Mouse (Mus musculus): Measurements from ENCODE around the gene Stab1. TPM values are rescaled to one million over a fixed set of nuclear protein-coding genes. Genes with fewer than 3 reads are reported as not detected.

Gene Stab1
- polyA plus RNA-seq, 1 experiment from 2014 or later, result 21.8 TPM

GRCm38 (mm10) chr14:31138897-31139429 is 29.5 kb downstream of the Stab1 start:
- ATAC-seq (no peak), DNase-seq (ENCODE audit: low spot score) (no peak)
- no peaks in the 10 kb centered on the region for H3K9me3 ChIP-seq (replicated peaks; ENCODE audit: control insufficient read depth, low read length)
- no peak overlapping the region for H3K9ac ChIP-seq (ENCODE audit: low read length)
- H3K36me3 ChIP-seq (ENCODE audit: control insufficient read depth, insufficient read depth, low read length), result peaks cover 72% of the 10 kb centered on the region
- H3K27me3 ChIP-seq (replicated peaks; ENCODE audit: control insufficient read depth, insufficient read depth, low read length), result no peaks in the 10 kb centered on the region
- H3K4me2 ChIP-seq (ENCODE audit: low read length), result no peak overlapping the region
- no peak overlapping the region for H3K27ac ChIP-seq (ENCODE audit: low read depth, low read length)
- no peak overlapping the region for H3K4me3 ChIP-seq (ENCODE audit: low read depth, low read length)
- H3K4me1 ChIP-seq (ENCODE audit: control insufficient read depth, insufficient read depth, low read length), result peaks cover 4% of the 10 kb centered on the region; the same call in 1 of the 2 replicates
- WGBS, result 94% methylated on average over 9 of the region's 9 CpGs

GRCm38 (mm10) chr14:31138219-31138896 is 30.1 kb downstream of the Stab1 start:
- peaks cover 6% of the 10 kb centered on the region for H3K4me1 ChIP-seq (ENCODE audit: control insufficient read depth, insufficient read depth, low read length)
- no peaks in the 10 kb centered on the region for H3K9me3 ChIP-seq (replicated peaks; ENCODE audit: control insufficient read depth, low read length)
- H3K27me3 ChIP-seq (replicated peaks; ENCODE audit: control insufficient read depth, insufficient read depth, low read length), result no peaks in the 10 kb centered on the region
- H3K9ac ChIP-seq (ENCODE audit: low read length), result no peak overlapping the region
- no peak overlapping the region for H3K4me3 ChIP-seq (ENCODE audit: low read depth, low read length)
- ATAC-seq, result no peak
- H3K4me2 ChIP-seq (ENCODE audit: low read length), result no peak overlapping the region
- H3K27ac ChIP-seq (ENCODE audit: low read depth, low read length), result no peak overlapping the region
- WGBS, result 90% methylated on average over 28 of the region's 35 CpGs
- H3K36me3 ChIP-seq (ENCODE audit: control insufficient read depth, insufficient read depth, low read length), result peaks cover 72% of the 10 kb centered on the region
- DNase-seq (ENCODE audit: low spot score), result no peak

GRCm38 (mm10) chr14:31137791-31138190 is 30.6 kb downstream of the Stab1 start:
- Histone ChIP-seq H3K4me2 (ENCODE audit: low read length) (no peak overlapping the region), H3K9ac (ENCODE audit: low read length) (no peak overlapping the region), H3K9me3 (replicated peaks; ENCODE audit: control insufficient read depth, low read length) (no peaks in the 10 kb centered on the region), H3K36me3 (ENCODE audit: control insufficient read depth, insufficient read depth, low read length) (peaks cover 72% of the 10 kb centered on the region), H3K27ac (ENCODE audit: low read depth, low read length) (no peak overlapping the region), H3K27me3 (replicated peaks; ENCODE audit: control insufficient read depth, insufficient read depth, low read length) (no peaks in the 10 kb centered on the region), H3K4me3 (ENCODE audit: low read depth, low read length) (no peak overlapping the region), H3K4me1 (ENCODE audit: control insufficient read depth, insufficient read depth, low read length) (peaks cover 11% of the 10 kb centered on the region)
- 88% methylated on average over 11 of the region's 11 CpGs for WGBS
- DNase-seq (ENCODE audit: low spot score) (peak; percentile 4), ATAC-seq (no peak)

GRCm38 (mm10) chr14:31137281-31137595 is 31.2 kb downstream of the Stab1 start:
- H3K9me3 ChIP-seq (replicated peaks; ENCODE audit: control insufficient read depth, low read length), result no peaks in the 10 kb centered on the region
- DNase-seq (ENCODE audit: low spot score), result no peak
- no peak overlapping the region for H3K4me2 ChIP-seq (ENCODE audit: low read length)
- H3K4me1 ChIP-seq (ENCODE audit: control insufficient read depth, insufficient read depth, low read length), result peaks cover 17% of the 10 kb centered on the region
- no peak overlapping the region for H3K4me3 ChIP-seq (ENCODE audit: low read depth, low read length)
- H3K9ac ChIP-seq (ENCODE audit: low read length), result no peak overlapping the region
- no peak for ATAC-seq
- 89% methylated on average over 10 of the region's 10 CpGs for WGBS
- no peak overlapping the region for H3K27ac ChIP-seq (ENCODE audit: low read depth, low read length)
- peaks cover 72% of the 10 kb centered on the region for H3K36me3 ChIP-seq (ENCODE audit: control insufficient read depth, insufficient read depth, low read length)
- H3K27me3 ChIP-seq (replicated peaks; ENCODE audit: control insufficient read depth, insufficient read depth, low read length), result no peaks in the 10 kb centered on the region

- ATAC-seq (no peak), DNase-seq (ENCODE audit: low spot score) (no peak)
- 87% methylated on average over 26 of the region's 26 CpGs for WGBS
- no peak overlapping the region for H3K9ac ChIP-seq (ENCODE audit: low read length)
- H3K4me2 ChIP-seq (ENCODE audit: low read length), result no peak overlapping the region
- H3K4me1 ChIP-seq (ENCODE audit: control insufficient read depth, insufficient read depth, low read length), result peaks cover 23% of the 10 kb centered on the region
- no peaks in the 10 kb centered on the region for H3K27me3 ChIP-seq (replicated peaks; ENCODE audit: control insufficient read depth, insufficient read depth, low read length)
- no peak overlapping the region for H3K4me3 ChIP-seq (ENCODE audit: low read depth, low read length)
- H3K36me3 ChIP-seq (ENCODE audit: control insufficient read depth, insufficient read depth, low read length), result peaks cover 68% of the 10 kb centered on the region
- H3K27ac ChIP-seq (ENCODE audit: low read depth, low read length), result no peak overlapping the region
- H3K9me3 ChIP-seq (replicated peaks; ENCODE audit: control insufficient read depth, low read length), result no peaks in the 10 kb centered on the region
Measured at GRCm38 (mm10) chr14:31136411-31137280, 31.8 kb downstream of the Stab1 start.

- H3K36me3 ChIP-seq (ENCODE audit: control insufficient read depth, insufficient read depth, low read length), result peaks cover 59% of the 10 kb centered on the region
- DNase-seq (ENCODE audit: low spot score), result no peak
- H3K4me3 ChIP-seq (ENCODE audit: low read depth, low read length), result no peak overlapping the region
Measured at GRCm38 (mm10) chr14:31135495-31136410, 32.7 kb downstream of the Stab1 start.

GRCm38 (mm10) chr14:31134015-31135000 is 34.1 kb downstream of the Stab1 start:
- ATAC-seq, result peak; percentile 10; the same call in 1 of the 2 replicates
- peaks cover 31% of the 10 kb centered on the region for H3K4me1 ChIP-seq (ENCODE audit: control insufficient read depth, insufficient read depth, low read length)
- peak overlapping the region; percentile 45 for H3K27ac ChIP-seq (ENCODE audit: low read depth, low read length)
- H3K9me3 ChIP-seq (replicated peaks; ENCODE audit: control insufficient read depth, low read length), result no peaks in the 10 kb centered on the region
- H3K9ac ChIP-seq (ENCODE audit: low read length), result no peak overlapping the region
- H3K4me3 ChIP-seq (ENCODE audit: low read depth, low read length), result no peak overlapping the region
- 70% methylated on average over 25 of the region's 25 CpGs for WGBS
- peak overlapping the region; percentile 68; the same call in 1 of the 2 replicates for H3K4me2 ChIP-seq (ENCODE audit: low read length)
- H3K27me3 ChIP-seq (replicated peaks; ENCODE audit: control insufficient read depth, insufficient read depth, low read length), result no peaks in the 10 kb centered on the region
- peak; percentile 84 for DNase-seq (ENCODE audit: low spot score)
- H3K36me3 ChIP-seq (ENCODE audit: control insufficient read depth, insufficient read depth, low read length), result peaks cover 45% of the 10 kb centered on the region

More at GRCm38 (mm10) chr14:31135495-31136410, 32.7 kb downstream of the Stab1 start:
- no peak for ATAC-seq
- Histone ChIP-seq H3K27ac (ENCODE audit: low read depth, low read length) (no peak overlapping the region), H3K4me1 (ENCODE audit: control insufficient read depth, insufficient read depth, low read length) (peaks cover 23% of the 10 kb centered on the region), H3K27me3 (replicated peaks; ENCODE audit: control insufficient read depth, insufficient read depth, low read length) (no peaks in the 10 kb centered on the region), H3K9me3 (replicated peaks; ENCODE audit: control insufficient read depth, low read length) (no peaks in the 10 kb centered on the region), H3K9ac (ENCODE audit: low read length) (no peak overlapping the region), H3K4me2 (ENCODE audit: low read length) (no peak overlapping the region)
- 96% methylated on average over 34 of the region's 34 CpGs for WGBS

All from forebrain, embryonic 14.5 days (tissue).